Mouse (Mus musculus): ENCODE results near the gene Pde7b.
A peak's percentile ranks its signal among the peaks of the same experiment; 100 is the strongest.

The Pde7b gene

DNA sequence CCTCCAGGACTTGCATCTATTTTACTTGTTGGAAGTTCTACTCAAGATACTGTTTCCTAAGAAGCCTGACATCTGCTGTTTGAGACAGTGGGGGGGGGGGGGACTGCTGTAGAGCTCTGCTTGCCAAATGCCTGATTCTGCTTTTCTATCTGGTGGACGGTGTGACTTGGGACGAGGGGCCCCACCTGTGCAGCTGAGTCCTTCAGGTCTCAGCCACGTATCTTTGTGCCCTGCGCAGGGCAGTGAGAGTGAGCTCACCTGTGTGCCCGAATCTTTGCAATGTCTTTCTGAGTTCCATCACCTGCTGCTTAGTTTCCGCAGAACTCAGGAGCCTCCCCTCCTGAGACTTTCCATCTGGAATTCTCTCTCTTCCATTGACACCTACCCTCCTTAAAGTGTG lies 70.7 kb downstream of the Pde7b start:
- DNase-seq (ENCODE audit: low read depth), result no peak

DNA sequence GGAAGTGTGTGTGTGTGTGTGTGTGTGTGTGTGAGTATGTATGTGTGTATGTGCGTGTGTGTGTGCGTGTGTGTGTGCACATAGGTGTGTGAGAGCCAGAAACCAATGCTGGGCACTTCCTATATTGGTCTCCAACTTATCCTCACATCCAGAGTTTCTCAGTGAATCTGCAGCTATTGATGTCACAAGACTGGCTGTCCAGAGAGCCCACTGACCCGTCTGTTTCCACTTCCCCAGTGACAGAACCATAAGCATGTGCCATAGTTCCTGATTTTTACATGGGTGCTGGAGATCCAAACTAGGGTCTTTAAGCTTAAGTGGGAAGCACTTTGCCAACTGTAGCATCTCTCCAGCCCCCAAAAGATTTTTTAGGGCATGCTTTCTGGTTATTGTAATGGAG lies 71.6 kb downstream of the Pde7b start:
- no peak for DNase-seq (ENCODE audit: low read depth)

DNA sequence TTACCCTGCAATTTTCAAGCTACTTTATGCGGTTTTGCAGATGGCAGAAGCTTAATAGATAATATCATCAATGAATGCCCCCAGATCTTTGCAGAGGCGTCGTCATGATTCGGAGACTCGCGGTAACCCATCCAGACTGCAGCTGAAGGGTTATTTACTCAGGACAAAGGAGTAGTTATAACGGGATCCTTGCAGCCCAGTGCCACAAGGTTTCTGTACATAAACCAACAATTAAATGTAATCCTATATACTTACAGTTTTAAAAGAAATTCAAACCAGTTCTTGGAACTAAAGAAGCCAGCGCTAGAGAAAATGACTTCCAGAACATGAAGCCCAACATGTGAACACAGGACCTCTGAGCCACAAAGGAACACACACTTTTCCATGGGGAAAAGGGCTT lies 88.5 kb downstream of the Pde7b start:
- DNase-seq (ENCODE audit: low read depth), result no peak

DNA sequence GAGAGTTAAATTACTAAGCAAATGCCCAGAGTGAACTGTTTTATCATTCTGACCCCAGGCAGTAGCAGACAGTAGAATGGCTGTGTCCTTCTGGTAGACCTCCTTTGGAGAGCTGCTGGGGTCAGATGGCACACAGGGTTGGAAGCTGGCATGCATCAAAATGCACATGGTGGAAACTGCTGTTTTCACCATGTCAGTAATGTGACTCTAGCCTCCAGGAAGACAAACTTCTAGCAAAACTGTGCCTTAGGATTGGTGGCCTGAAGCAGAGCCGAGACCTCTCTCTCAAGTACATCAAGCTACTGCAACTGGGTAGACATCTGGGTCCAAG lies 91.8 kb downstream of the Pde7b start:
- DNase-seq (ENCODE audit: low read depth), result no peak

DNA sequence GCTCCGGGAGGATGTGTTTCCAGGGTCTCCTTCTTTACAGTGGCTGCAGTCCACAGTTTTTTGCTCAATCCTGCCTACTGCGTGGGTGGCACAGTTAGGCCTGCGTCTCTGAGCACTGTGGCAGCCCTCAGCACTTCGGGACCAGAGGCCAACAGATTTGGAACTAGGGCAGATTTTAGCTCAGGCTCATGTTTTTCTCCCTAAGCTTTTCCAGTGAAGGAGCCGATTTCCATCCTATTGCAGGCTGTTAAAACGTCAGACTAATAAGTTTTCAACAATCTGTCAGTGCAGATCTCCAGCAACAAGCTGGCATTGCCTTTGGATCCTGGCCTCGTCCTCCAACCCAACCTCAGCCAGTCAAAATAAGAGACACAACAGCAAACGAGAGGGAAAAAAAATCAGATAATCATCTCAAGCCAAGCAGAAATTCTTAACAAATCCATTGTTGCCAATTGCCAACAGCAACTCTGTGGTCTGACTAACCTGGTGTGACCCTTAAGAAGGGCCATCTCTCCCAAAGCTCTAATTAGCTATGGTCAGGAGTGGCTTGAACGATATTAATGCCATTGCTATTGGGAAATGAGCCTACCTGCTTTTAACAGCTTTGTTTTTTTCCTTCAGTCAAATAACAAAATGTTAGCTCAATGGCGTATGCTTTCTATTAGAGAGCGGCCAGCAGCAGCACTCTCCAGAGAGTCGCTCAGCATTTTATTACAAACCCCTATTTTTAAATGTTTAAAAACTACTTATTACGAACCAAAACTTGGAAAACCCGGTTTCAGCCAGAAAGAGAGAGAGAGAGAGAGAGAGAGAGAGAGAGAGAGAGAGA lies 92.4 kb downstream of the Pde7b start:
- DNase-seq (ENCODE audit: low read depth), result no peak

DNA sequence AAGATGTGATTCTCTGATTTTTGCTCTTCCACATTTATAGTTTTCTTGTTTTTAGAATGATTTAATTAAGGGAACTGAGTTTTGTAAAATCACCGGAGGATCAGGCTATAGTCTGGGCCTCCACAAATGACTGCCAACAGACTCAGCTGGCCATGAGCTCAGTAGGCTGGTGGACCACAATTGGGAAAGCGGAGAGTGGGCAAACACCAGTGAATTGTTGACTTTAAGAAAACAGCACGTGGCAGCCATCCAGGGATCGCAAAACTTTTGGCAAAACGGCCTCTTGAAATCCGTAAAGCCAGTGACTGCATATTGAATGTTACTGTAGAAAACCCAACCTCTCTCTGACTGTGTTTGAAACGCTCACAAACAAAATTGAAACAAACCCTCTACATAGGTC lies 94.8 kb downstream of the Pde7b start:
- DNase-seq (ENCODE audit: low read depth), result peak; percentile 22

DNA sequence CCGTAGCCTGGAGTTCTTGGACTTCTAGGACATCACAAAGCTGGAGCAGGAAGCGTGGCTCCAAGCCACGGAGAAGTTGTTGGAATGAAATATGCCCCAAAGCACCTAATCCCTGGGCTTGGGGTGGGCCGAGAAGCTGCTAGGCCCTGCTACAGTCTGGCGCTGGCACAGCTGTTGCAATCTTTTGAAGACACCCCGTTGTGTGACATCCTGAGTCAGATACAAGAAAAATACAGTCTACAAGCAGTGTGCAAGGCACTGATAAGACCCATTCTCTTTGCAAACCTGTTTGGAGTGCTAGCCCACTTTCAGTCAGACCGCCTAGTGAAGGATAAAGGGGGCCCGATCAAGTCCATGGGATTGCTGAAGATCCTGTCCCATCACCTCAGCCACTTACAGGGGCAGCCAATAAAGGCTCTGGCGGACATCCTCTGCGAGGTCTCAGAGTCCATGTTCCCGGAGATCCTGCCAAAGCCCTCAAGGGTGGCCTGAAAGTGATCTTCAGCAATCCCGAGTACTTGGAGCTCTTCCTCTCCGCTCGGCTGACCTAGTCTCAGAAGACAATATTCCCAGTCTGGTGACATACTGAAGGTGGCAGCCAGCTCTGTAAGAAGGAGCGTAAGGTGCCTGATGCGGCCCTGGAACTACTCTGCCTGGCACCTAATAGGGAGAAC lies 99.0 kb downstream of the Pde7b start:
- no peak for DNase-seq (ENCODE audit: low read depth)

DNA sequence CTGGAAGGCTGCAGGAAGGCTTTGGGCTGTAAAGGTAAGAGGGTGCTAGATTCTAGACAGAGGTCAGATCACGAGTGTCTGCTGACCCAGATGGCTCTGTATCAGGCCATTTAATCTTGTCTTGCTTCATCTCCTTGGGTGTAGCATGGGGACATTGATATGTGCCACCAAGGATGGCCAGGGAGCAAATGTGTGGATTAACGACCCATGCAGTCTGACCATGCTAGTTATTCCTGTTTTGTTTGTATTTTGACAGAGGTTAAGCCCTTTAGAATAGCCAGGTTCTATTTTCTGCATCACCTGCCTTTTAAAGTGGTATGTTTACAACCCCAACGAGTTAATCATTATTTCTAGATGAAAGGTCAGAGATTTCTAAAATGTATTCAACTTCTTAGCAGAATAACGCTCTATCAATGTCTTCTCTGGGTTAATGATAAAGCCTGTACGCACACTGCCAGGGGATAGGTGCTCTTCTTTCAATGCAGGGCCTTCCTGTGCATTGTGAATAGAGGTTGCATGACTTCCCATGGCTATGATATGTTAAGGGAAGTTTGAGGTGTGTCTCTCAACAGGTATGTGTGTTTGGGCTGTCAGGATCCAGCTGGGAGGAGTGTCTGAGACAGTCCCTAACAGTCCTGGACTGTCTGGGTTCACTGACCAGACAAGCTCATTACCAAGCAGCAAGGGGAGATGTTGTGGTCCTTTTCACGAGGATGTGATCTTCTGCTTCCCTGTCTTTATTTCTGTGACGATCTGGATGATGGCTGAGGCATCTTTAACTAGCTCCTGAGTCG lies 103.0 kb downstream of the Pde7b start:
- no peak for DNase-seq (ENCODE audit: low read depth)

DNA sequence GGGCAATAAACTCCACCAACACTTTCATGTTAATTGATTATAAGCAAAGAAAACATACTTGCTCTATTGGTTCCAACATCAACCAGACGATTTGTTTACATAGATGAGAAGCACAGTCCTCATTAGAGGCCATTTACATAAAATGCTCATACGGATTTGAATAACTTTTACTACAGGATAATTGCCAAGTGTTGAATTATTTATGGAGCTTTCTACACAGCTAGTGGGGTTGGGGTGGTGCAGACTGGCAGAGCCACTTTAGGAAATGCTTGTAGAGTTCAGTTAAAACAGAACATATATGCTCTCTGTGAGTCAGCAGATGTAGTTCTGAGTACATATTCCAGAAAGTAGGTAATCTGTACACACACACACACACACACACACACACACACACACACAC lies 118.9 kb downstream of the Pde7b start:
- DNase-seq (ENCODE audit: low read depth), result no peak

DNA sequence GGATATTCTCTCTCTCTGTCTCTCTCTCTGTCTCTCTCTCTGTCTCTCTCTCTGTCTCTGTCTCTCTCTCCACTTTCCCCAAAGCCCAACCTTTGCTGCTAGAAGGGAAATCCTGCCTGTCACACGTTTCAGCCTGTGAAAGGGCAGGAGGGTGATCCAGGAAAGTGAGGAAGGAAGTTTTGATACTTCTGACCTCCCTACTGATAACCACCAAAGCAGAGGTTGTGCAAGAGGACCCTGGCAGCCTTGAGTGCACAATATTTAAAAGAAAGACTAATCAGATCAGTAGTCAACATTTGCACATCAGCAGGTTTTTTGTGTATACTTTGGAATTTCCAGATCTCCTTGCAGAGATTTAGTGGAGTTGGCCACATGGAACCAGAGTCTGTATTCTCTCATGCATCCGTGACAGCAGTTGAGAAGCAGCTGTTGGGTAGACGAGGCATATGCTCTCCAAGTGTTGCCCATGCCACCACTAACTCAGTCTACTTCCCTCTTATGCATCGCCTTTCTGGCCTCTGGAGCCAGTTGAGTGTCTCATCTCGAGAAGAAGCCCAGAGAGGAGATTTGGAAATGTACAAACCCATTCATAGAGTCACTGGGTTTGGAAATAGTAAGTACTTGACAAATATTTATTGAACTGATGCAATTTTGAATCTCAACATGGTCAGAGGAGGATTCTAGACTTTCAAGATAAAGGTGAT lies 129.6 kb downstream of the Pde7b start:
- no peak for DNase-seq (ENCODE audit: low read depth)

DNA sequence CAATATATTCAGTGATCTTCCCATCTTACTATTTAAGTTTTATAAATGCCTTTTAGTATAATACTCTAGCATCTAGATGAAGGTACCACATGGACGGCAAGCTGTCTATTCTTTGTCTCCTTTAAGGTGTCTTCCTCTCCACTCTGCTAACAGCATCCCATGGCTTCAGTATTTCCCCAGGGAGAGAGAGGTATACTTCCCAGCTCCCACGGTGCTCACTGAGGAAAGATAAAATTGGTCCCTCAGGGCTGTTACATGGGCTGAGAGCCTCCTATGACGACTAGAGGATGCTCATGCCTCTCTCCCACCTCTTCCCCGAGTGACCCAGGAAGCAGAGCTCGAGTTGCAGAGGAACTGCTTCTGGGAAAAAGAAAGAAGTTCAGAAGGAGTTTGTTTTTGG lies 130.9 kb downstream of the Pde7b start:
- no peak for DNase-seq (ENCODE audit: low read depth)

DNA sequence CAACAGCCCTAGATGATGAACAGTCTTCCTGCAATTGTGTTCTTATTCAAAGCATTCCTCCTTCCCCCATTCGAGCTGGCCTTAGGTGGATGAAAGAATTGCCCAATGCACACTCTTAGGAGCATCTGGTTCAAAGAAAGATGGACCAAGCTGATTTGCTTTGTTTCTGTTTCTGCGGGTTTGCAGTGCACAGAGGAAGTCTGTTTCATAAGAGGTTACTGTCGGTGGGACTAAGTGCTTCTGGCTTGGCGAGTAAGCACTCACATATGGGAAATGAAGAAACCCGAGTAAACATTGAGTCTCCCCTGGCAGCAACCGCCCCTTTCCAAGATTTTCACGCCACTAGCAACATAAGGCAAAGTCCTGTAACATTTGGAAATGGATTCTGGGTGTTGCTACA lies 134.8 kb downstream of the Pde7b start:
- no peak for DNase-seq (ENCODE audit: low read depth)

DNA sequence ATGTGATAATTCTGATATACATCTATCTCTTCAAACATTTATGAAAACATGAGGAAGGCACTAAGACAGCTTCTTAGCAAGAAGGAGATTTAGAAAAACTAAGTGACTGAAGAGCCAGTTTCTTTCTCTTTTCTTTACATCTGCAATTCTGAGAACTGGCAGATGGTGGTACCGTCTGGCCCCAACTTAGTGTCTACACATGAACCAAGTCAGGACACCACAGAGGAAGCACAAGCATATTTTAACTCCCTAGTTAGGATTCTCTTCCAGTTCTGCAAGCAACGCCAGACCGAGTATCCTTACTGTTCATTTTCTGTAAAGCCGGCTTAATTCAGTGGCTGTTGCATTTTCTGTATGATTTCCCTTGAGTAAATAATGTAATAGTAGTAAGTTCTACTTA lies 138.9 kb downstream of the Pde7b start:
- no peak for DNase-seq (ENCODE audit: low read depth)

DNA sequence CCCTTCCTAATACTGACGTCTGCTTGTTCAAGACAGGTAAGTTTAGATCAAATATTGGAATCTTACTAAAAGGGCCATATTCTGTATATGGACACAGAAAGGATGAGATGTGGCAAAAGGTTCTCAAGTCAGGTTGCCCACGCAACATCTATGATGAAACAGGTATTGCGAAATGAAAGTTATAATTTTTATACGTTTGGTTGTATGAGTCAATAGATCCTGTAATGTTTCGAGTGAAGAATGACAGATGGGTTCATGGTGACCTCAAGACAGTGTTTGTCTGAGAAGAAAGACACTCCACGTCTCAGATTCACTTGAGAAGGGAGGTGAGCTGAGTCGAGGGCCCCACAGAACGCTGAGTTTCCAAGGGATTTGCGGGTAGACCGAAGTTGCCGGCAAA lies 149.9 kb downstream of the Pde7b start:
- DNase-seq (ENCODE audit: low read depth), result no peak

DNA sequence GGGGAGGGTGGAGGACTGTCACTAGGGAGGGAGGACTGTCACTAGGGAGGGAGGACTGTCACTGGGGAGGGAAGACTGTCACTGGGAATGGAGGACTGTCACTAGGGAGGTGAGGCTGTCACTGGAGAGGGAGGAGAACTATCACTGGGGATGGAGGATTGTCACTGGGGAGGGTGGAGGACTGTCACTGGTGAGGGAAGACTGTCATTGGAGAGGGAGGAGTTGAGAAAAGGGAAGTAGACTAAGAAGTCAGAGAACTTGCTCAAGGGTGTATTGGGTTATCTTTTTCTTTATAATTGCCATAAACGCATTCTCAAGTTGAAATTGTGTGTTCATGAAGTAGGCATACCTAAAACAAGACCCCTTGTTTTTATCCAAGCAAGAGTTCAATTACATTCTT lies 150.5 kb downstream of the Pde7b start:
- no peak for DNase-seq (ENCODE audit: low read depth)

DNA sequence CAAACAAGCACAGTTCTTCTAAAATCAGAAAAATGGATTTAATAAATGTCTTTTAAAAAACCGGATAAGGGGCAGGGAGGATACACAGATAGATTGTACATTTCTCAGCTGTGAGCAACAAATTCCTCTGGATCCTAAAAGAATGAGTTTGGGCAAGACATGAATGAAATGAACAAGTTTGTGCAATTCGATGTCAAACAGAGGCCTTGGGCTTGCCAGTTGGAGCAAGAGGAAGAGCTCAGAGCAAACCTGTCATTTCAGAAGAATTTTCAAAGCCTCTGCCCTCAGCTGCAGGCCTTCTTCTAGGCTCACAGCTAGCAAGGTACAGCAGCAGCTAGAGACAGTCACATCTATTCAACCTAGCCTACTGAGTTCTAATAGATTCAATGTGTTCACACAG lies 153.4 kb downstream of the Pde7b start:
- DNase-seq (ENCODE audit: low read depth), result no peak

DNA sequence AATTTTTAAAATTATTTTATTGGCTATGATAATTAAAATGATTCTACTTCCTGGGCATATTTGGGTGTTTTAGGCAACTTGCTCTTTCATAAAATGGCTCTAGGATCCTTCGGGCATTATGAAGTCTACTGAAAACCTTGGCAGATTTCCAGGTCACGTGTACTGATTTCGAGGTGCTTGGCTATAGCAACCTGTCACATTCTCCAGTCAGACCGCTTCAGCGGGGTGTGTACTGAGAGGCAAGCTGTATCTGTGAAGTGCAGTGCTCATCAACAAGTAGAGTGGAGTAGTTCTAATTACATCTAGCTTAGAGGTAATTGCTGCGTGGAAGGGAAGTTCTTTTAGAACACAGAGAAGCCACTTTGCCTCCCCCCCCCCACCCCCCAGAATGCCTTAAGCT lies 156.2 kb downstream of the Pde7b start:
- no peak for DNase-seq (ENCODE audit: low read depth)

DNA sequence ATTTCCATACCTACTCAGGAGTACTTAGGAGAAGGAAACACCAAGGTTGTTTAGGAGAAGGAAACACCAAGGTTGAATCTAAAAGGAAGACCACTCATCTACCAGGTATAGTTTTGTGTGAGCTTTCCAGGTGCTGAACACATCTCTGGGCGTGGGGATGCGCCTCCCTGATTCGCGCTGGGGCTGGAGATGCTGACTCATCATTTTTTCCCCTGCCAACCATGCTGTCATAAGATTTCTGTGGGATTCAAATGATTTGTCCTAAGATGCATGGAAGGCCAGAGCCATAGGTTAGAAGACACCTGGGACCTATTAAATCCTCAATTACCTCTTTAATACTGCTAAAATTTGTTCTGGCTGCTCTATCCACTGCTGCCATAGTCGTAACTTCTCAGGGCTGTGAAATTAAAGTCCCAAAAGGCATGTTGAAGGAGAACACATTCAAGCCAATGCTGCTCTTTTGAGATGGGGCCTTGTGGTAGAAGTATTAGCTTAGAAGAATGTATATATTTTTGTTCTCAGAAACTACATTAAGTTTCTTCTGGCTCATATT lies 157.1 kb downstream of the Pde7b start:
- no peak for DNase-seq (ENCODE audit: low read depth)

DNA sequence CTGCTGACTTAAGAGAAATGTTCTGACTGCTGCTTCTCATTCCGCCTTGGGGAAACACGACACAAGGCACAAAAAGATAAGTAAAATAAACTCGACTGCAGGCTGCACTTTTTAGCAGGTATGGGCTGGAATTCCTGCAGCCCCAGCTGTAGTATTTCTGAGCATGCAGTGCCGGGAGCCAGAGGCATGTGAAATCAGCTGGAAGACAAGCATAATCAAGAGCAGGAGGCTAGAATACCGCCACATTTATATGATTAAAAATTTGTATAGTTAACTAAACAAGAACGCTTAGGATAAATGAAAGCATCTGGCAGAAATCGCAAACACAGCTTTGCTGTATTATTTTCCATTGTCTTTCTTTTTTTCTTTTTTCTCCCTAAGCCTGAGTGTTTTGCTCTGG lies 168.4 kb downstream of the Pde7b start:
- DNase-seq (ENCODE audit: low read depth), result no peak

DNA sequence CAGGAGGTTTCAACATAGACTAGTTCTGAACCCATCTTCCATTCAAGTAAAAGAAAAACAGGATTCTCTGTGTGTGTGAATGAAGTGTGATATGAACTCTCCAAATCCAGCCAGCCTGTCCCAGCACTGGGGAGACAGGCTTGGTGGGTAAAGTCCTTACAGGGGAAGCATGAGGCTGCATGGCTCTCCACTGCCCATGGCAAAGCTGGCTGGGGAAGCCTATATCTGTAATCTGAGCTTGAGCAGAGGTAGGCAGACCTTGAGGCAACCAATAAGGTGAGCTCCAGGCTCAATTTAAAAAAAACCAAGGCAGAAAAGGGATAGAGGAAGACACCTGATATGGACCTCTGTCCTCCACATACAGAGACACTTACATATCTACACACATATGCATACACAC lies 173.5 kb downstream of the Pde7b start:
- no peak for DNase-seq (ENCODE audit: low read depth)

DNA sequence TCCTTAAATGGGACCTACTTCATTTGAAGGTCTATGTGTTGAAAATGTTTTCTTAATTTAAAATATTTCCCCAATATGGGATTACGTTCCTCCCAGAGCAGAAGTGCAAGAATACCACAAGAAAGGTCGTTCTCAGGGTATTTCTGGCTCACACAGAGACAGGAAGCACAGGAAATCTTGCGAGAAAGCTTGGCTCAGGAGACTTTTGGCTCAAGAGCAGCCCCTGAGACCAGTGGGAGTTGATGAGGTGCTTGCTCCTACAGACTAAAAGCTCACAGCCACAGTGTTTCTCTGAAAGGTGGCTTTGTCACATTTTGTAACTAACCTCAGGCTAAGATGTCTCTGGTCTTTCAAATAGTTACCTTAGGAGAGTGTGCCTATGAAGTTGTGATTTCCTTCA lies 174.1 kb downstream of the Pde7b start:
- no peak for DNase-seq (ENCODE audit: low read depth)

DNA sequence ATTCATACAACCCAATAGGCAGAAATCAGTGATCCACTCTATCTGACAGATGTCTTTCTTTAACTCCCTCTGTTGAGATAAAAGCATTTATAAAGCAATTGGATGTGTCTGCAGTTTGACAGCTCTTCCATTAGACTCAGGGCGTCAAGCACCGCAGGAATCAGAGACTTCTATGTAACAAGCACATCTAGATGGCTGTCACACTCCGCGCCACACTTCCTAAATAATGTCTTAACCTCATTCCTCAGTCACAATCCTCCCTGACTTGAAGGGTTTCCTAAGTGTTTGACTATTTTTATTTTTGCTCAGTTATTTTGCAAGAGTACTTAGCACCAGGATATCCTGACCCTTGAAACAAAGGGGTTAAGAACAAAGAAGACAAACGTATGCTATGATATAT lies 174.7 kb downstream of the Pde7b start:
- DNase-seq (ENCODE audit: low read depth), result no peak

All from NIH3T3 (cell line).